Mouse (Mus musculus): ENCODE results near the gene Slc7a14.

The Slc7a14 gene

DNA sequence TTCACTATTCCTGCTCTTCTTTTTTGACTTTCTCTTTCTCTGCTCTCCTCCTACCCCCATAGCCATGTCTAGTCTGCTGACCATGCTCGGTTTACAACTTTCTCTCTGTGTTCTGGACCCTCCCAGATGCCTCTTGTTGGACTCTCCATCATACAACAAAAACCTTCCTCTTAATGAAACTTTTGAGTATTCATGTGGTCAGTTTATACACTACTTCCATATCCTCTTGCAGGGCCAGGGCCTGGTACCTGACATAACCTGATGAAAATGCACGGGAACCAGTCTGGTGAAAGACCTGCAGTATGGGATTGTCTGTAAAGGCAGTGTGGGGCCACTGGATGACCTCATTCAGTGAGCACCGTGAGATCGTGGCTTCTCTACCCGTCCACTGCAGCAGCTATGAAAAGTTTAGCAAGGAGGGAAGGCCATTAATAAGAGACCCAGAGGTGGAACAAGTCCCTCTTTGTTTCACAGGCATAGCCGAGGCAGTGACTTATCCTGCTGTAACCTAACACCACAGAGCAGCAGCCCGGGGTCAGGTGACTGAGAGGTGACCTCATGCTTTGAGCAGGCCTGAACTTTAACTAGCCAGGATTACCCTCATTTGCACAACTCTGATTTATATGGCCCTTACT, 49.7 kb downstream of the Slc7a14 start:
- peak; percentile 43 for DNase-seq

DNA sequence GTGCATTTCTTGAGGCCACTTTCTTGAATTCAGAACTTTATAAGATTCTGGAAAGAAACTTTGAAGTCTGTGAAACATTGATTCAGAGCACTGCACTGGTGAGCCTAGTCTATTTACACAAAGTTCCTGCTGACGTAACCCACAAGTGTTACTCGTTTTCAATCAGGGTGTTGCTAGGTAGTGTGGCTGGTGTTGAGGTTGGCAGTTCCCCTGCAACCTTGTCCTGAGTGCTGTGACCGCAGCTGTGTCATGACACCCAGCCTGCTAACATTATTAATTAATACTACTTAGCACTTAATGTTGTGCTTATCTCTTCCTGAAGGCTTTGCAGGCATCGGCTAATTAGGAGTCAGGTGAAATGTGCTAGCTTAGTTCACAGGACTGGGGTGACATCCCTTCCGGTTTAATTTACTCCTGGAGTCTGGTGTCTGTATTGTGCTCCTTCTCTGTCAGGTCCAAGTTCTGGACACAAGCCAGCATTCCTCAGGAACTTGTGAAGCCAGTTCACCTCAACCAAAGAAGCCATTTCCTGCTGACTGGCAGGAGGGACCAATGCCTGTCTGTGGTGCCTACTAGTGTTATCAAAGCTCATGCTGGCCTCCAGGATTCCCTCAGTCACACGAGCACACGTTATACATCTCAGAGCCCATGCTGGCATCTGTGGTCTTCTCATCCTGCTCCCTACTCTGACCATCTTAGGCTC, 50.5 kb downstream of the Slc7a14 start:
- DNase-seq: no peak

DNA sequence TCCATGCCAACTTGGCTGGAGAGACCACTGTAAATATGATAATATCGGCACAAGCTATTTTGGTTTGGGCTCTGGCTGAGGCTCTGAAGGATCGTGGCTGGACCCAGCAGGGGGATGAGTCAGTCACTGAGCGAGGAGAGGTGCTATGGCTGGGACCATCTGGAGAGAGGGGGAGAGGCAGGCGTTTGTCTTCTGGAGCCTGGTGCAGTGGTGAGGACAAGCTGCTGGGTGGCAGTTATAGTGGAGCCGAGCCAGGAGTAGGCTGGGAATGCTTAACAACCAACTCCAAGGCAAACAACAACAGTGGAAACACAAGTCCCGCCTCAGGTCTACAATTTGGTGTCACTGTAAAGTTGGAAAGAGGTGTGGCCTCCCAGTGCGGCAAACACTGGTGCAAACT, 55.8 kb downstream of the Slc7a14 start:
- DNase-seq: no peak

DNA sequence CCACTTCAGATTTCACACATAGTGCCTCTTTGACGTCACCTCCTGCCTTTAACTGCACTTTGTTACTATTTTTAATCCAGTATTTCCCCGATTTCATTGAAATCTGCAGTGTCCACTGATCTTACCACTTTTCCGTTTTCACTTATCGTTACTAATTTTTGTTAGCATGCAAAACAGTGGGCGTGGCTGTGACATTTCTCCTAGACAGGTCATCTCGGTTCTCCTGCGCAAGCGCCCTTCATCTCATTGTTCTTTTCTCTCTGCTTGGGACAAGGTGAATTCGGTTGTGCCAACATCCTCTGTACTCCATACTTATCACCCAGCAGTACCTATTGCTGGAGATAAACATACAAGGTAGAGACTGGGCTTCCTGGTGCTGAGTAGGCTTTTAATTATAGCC, 56.3 kb downstream of the Slc7a14 start:
- no peak for DNase-seq

DNA sequence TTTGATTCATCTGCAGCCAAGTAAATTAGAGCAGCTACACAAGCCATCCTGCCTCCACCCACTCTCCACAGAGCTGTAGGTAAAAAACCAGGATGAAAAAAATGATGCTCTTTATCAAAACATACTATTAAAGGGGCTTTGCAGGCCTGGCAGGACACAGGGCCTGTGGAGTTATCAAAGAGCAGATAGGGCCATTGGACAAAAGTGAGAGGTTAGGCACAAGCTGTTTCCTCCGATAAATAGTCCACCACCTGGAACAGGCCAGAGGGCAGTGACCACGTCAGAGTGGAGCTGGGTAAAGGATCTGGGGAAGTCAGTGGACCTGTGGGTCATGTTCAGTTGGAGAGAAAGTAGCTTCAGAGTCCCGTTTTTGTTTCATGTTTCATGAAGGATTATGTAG, 57.6 kb downstream of the Slc7a14 start:
- DNase-seq: no peak

DNA sequence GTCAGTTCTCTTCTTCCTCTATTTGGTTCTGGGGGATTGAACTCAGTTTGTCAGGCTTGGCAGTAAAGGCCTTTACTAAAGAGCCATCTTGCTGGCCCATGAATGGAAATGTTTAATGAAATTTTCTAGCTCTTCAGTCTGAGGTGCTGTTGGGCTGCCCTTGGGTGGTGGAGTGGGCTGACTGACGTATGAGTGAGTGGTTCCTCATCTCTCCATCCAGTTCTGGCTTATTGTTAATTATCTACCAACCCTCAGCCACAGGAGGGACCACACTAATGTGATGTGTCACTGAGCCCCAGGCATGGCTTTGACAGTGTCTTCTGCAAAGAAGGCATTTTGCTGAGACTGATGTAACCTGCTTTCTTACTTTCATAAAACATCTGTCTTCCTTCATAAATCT, 66.7 kb downstream of the Slc7a14 start:
- no peak for DNase-seq

DNA sequence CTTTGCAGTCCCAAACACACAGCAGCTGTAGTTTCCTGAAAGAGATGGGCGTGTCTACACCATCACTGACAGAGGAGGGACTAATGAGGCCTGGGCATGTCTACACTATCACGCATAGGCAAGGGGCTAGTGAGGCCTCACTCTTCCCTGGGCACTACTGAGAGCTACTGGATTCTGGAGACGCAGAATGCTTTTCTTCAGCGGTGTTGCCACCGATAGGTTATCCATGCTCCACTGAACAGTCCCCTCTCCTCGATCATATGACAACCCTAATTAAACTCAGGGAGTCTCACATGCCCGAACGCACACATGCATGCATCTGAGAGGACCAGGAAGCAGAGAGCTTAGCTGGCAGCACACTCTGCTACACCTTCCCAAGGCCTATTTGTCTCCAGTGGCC, 69.3 kb downstream of the Slc7a14 start:
- no peak for DNase-seq

DNA sequence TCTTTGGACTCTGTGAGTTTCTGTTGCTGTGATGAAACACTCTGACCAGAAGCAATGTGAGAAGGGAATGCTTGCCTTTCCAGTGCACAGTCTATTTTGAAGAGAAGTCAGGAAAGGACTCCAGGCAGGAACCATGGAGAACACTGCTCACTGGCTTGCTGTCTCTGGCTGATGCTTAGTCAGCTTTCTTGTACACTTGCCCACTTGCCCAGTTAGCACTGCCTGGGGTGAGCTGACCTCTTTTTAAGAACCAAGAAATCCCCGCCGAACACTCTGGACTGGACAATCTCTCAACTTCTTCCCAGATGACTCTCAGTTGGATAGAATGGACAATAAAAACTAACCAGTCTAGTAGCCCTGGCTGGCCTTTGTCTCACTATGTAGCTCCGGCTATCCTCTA, 70.5 kb downstream of the Slc7a14 start:
- DNase-seq: no peak

DNA sequence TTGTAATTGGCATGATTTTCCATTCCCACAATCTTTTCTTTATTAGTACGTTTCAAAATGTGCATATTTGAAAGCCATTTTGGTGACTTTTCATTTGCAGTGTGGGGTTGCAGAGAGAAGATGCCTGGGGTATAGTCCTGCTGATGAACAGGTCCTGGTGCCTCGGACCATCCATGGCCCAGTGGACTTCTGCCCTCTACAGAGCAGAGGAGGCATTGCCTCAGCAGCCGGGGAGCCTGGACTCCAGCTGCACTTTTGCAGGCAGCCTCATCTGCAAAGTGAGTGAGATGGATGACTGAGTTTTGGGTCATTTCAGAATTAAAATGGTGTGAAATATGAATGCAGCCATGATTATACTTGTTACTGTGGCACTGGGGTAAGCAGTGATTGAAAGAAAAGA, 72.2 kb downstream of the Slc7a14 start:
- DNase-seq: no peak

DNA sequence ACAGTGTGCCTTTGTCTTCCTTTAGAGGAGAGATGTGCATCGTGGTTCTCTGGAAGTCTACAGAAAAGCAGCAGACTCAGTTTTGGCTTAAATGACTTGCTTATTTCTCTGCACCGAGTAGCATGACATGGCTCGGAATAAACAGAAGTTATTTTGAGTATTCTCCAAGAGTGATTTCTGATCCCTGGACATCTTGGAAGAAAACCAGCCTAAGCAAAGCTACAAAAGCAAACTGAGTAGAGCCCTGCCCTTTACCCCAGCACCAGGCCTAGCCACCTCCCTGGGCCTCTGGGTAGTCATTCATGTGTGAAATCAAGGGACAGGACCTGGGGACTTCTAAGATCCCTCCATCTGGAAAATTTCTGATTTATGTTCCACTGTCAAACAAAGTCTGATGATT, 74.0 kb downstream of the Slc7a14 start:
- DNase-seq: no peak

DNA sequence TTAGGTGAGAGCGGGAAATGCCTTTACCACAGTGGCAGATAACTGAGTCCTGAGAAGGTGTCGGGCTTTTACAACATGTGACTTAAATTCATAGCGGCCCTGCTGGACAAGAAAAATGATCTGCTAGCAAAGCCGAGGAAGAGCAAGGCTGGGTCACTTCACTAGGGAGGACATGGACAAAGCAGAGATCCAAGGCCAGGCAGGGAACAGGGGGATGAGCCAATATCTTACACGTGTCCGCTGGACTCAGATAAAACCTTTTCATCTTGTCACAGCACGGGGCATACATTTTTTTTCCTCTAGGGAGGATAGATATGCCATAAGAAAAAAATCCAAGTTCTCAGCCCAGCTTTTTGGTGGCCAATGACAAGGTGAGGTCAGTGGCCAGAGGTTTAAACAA, 75.8 kb downstream of the Slc7a14 start:
- no peak for DNase-seq

DNA sequence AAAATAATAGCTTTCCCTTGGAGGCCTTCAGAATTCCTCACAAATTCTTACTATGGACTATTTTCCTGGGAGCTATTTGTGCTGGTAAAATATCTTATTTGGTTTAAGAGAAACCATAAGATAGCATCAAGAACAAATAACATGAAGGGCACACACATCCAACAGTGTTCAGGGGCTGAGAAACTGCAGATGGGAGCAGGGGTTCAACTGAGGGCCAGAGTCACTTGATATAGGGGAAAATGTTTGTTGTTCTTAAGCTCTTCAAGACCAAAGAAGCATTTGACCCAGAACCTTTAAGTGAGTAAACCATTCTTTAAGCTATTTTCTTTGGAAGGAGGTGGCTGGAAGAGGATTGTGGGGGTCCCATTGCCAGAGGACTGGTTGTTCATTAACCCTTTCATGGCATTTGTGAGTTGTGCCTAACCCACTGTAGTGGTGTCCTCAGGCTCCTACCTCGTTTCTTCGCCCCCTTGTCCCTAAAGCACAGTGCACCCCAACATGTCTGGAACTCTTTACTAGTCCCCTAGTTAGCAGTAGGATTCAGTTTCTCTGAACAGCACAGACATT, 76.3 kb downstream of the Slc7a14 start:
- no peak for DNase-seq

DNA sequence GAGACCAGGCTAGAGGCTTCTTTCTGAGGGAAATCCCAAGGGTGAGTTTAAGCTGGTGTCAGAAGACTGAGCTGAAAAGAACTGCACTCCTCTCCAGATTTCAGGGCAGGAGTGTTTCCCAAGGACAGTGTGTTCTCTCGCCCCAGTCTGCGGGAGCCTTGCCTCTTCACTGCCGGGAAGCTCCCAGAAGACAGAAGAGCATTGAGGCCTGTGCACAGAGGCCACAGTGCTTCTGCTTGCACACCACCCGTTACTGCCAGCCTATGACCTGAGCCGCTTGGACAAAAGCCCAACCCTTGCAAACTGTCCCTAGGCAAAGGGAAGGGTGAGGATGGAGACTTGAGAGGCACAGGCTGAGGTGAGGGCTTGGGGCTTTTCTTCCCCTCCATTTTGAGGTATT, 80.9 kb downstream of the Slc7a14 start:
- no peak for DNase-seq

DNA sequence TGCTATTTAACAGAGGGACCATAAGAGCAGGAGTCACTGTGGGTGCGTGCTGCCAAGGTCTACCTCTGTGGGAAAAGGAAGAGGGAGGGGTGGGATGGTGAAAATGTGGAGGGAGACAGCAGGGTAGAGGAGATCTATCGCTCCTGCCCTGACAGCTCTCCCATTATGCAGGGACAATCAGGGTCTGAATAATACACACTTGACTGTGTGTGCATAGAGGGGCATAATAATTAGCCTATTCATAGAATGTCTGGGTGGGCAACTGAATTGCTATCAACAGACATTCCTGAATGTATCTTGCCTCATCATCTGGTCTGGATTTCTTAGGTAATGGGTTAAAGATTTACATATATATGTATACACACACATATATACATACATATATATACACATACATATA, 81.7 kb downstream of the Slc7a14 start:
- DNase-seq: no peak

DNA sequence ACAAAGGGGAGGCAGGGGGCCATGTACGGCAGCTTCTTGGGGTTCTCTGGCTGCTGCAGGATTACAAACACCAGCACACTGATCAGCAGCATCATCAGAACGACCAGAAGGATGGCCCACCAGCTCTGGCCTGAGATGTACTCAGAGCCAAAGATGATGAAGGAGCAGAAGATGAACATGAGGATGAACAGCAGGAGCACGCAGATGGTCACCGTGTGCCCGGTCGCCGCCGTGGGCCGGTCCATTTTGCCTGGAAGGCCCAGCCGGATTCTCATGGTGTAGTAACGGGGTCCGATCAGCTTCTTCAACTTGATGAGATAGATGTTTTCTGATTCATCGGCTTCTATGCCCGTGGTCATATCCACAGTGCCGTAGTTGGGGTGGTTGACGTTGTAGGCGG, 86.6 kb downstream of the Slc7a14 start:
- DNase-seq: no peak

DNA sequence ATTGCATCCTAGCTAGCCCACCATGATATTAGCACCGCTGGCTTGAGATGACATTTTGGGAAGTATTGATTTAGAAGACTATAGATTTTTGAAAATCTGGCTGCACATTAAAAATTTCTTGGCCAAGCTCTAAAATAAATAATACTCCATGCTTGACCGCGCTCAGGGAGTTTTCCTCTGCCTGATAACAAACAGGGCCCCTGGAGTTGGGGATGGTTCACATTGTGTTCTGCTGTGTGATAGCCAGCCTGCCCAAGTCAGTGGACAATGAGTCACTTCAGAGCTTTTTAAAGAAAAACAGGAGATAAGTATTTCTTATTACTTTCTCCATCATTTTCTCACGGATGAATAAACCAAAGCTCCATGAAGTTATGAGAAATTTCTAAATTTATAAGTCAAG, 90.1 kb downstream of the Slc7a14 start:
- DNase-seq: no peak

DNA sequence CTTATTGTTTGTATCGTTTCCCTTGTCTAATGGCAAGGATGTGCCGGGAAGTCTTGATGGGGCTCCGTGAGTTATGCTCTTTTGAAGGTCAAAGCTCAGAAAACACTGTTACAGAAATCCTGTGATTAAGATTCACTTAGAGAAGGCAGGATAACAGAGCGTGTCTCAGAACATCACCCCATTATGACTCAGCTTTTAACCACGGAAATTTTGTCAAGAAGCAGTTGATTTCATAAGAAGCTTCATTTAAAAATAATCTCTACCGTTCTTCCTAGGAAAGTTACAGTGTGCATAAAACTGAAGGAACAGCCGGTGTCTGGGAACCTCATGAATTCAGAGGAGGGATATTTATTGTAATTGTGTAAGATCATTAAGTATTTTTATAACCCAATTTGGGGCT, 90.7 kb downstream of the Slc7a14 start:
- DNase-seq: no peak

DNA sequence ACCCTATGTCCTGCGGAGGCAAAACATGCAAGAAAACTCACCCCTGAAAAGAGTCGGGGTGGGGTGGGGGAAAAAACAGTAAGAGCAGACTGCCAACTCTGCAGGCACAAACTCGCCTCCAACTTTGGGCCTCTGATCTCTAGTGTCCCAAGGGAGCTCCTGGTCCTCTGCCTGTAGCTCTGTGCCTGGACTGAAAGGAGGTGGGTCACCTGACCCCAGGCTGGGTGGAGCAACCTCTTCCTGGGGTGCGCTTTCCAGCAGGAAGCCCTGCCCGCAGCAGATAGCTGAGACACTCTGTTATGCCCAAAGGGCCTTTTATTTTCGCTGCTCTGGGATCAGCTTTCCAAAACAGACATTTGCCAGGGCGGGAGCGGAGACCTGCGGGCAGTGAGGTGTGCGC, 92.7 kb downstream of the Slc7a14 start:
- no peak for DNase-seq

DNA sequence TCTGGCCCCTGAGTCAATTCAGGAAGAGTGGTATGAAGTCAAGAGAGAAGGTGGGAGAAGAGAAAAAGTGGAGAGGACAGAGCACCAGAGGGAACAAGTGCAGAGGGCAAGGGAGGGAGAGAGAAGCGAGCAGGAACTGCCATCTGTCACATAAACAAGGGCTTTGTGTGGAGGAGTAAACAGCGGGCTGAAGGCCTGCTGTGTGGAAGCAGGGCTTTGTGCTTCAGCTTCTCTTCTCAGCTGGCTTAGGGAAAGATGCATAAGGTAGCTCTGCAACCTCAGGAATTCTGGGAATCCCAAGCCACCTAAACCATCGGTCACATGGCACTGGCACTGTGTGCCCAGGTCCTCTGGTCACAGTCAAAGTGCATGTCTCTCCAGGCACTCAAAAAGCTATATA, 96.4 kb downstream of the Slc7a14 start:
- no peak for DNase-seq

DNA sequence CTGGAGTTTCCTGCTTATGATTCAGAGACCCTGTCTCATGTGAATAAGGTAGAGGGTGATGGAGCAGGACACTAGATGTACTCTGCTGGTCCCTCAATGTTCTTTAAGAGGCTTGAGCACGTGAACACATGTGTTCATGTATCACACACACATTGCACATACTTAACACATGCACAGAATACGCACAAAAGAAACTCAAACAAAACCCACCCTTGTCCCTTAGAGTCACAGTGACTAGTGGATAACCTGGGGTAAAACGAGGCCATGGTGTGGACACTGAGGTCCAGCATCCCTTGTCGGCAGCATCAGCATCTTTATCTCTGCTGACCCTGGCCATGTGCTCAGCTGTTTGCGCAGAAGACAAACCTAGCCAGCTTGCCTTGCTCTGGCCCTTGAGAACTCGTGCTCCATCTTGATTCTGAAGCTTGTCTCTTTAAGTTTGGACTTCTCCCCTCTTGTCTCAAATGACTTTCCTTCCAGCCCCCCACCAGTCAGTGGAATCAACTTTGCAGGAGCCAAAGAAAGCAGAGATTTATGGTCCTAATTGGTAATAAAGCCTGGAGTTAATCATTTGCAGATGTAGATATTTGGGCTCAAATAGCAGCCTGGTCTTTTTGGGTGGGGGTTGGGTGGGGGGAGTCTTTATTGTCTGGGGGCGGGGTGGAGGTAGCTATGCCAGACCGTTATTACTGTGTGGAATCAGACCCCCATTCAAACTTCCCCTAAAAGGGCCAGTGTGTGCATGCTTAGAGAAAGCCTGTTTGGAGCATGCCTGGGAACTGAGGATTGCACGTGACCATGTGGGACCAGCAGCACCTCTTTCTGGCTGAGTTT, 97.8 kb downstream of the Slc7a14 start:
- DNase-seq: no peak

DNA sequence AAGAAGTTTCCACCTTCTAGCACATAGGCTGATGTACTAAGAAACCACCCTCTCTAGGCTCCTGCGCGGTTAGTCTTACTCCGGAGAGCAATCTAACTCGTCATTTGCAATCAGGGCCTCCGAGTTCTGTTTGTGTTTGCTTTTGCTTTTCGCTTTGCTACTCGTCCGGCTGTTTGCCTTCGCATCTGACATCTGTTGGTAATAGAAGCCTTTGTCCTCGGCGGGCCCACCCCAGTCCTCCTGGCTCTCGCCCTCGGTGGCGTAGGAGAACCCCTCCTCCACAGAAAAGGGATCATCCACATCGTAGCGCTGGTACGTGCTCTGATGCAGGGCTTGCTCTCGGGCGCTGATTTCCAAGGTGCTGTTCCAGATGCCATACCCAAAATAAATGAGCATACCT, 101.2 kb downstream of the Slc7a14 start:
- no peak for DNase-seq

DNA sequence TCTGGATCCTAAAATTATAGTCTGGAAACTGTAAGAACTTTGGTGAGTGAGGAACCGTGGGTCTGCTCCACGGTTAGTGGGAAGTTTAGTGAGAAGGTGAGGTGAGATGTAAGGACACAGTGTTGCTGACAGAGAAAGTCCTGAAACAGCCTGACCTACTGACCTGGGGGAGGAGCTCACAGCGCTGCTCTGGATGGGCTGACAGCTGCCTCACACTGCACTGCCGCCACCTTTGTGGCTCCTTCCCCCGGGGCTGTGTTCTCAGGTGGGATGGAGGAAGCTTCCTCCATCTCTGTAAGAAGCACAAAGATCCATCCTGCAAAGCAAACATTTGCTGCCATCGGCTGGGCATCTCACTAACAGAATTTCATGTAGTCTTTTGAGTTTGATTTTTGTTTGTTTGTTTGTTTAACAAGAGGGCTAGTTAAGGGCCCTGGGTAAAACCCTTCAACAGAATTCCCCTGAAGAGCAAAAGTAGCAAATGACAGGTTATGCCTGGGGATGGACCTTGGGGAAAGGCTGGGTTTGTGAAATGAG, 101.7 kb downstream of the Slc7a14 start:
- DNase-seq: no peak

DNA sequence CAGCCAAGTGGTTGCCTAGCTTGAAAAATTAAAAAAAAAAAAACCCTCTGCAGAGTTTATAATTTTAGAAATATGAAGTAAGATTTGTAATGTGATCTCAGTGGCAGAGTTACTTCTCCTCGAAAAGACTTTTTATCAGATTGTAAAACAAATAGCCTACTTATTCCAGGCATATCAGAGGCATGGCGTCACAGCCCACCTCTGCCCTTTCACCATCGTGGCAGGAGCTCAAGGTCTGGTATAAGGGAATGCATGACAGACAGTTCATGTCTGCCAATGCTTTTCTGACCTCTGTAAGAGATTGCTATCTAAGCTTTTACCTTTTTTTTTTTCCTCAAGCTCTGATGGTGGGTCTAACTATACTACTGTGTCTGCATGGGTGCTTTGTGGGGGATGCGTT, 102.1 kb downstream of the Slc7a14 start:
- DNase-seq: no peak

DNA sequence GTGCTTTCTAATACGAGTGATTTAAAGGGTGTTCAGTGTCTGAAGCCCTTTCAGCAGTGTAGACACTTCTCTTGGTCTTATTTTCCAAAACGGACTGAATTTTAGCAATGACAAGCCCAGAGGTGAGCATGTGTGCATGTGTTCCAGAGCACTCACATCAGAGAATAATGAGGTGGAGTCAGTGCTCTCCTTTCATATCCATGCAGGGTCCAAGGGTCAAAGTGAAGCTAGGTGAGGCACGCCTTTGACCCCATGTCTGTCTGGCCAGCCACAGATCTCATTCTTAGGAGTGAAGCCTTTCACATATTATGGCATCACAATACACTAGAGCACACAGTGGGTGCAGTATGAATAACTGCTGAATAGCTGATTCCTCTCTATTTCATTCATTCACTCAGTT, 105.0 kb downstream of the Slc7a14 start:
- DNase-seq: no peak

All from kidney, adult 11 months (tissue).